Mouse (Mus musculus): ENCODE results near the gene Ppa1.

GRCm38 (mm10) chr10:61648737-61649645, 639 bp downstream of the Ppa1 start:
- TF ChIP-seq CTCF (IDR thresholded peaks at IDR 0.05; ENCODE audit: control insufficient read depth, insufficient read depth, insufficient replicate concordance, low read depth, low read length) (no peak), POLR2A (IDR thresholded peaks at IDR 0.05; ENCODE audit: control insufficient read depth, low read depth, low read length) (no peak)

All from testis, adult 2 months (tissue).